Mouse (Mus musculus) limb, embryonic 11.5 days (tissue): ENCODE results near the gene Qrich2. TPM values are rescaled to one million over a fixed set of nuclear protein-coding genes. Genes with fewer than 3 reads are reported as not detected.
"Not testable (repeated sequence)": the region's sequence is repeated elsewhere in the genome, so short reads cannot be mapped to it uniquely, and the experiment has no call there.

Source experiments
- ATAC-seq: fragments of 200-750 bp; cut with Nextera tagmentation; 2 replicates; pipeline ENCODE4 v1.8.0; 2017; ENCODE audit warnings: low read depth; ENCODE audit not compliant: insufficient number of reproducible peaks, low FRiP score, low TSS enrichment
- DNase-seq: peaks from one replicate; pipeline ENCODE4 v3.0.0-alpha.2; 2015; ENCODE audit warnings: low spot score
- H3K27ac ChIP-seq: fragments of 300-500 bp; sonication (generic); replicated peaks from 2 replicates; pipeline ENCODE4 v1.5.1; 2014; ENCODE audit warnings: low read depth, mild to moderate bottlenecking, low read length
- H3K27me3 ChIP-seq: fragments of 300-500 bp; sonication (generic); 2 replicates; pipeline ENCODE4 v1.6.1; 2014; ENCODE audit warnings: mild to moderate bottlenecking, low read length, mixed read lengths; ENCODE audit not compliant: control insufficient read depth, insufficient read depth
- H3K36me3 ChIP-seq: fragments of 300-500 bp; sonication (generic); 2 replicates; pipeline ENCODE4 v1.6.1; 2014; ENCODE audit warnings: mild to moderate bottlenecking, low read length, moderate library complexity, mixed read lengths; ENCODE audit not compliant: control insufficient read depth, insufficient read depth
- H3K4me1 ChIP-seq: fragments of 300-500 bp; sonication (generic); 2 replicates; pipeline ENCODE4 v1.6.1; 2014; ENCODE audit warnings: low read length, mixed read lengths; ENCODE audit not compliant: control insufficient read depth, insufficient read depth
- H3K4me2 ChIP-seq: fragments of 300-500 bp; sonication (generic); 2 replicates; pipeline ENCODE4 v1.6.1; 2014; ENCODE audit warnings: low read depth, mild to moderate bottlenecking, moderate library complexity; ENCODE audit not compliant: severe bottlenecking
- H3K4me3 ChIP-seq: fragments of 300-500 bp; sonication (generic); 2 replicates; pipeline ENCODE4 v1.5.1; 2014; ENCODE audit warnings: low read depth, low read length
- H3K9ac ChIP-seq: fragments of 300-500 bp; sonication (generic); 2 replicates; pipeline ENCODE4 v1.6.1; 2014; ENCODE audit warnings: mild to moderate bottlenecking, low read length
- H3K9me3 ChIP-seq: fragments of 300-500 bp; sonication (generic); 2 replicates; pipeline ENCODE4 v1.6.1; 2016; ENCODE audit warnings: low read length; ENCODE audit not compliant: control insufficient read depth
- WGBS: fragments of 180-500 bp; shearing (Covaris S2); extraction: QIAGEN DNeasy Blood & Tissue Kit; methylation state at CpG from one replicate; pipeline ENCODE4 v1.1.7; 2014; 5-methylcytosine and 5-hydroxymethylcytosine counted together
- polyA plus RNA-seq: library from polyadenylated mRNA; unstranded; fragments of >200 nt; fragmentation: Nextera tagmentation; extraction: Ambion mirVana; gene quantifications from 2 replicates; pipeline ENCODE4 v1.2.1, GENCODE M21; 2014

Qrich2 gene
- polyA plus RNA-seq, 1 experiment from 2014 or later, result 0.37 TPM

DNA sequence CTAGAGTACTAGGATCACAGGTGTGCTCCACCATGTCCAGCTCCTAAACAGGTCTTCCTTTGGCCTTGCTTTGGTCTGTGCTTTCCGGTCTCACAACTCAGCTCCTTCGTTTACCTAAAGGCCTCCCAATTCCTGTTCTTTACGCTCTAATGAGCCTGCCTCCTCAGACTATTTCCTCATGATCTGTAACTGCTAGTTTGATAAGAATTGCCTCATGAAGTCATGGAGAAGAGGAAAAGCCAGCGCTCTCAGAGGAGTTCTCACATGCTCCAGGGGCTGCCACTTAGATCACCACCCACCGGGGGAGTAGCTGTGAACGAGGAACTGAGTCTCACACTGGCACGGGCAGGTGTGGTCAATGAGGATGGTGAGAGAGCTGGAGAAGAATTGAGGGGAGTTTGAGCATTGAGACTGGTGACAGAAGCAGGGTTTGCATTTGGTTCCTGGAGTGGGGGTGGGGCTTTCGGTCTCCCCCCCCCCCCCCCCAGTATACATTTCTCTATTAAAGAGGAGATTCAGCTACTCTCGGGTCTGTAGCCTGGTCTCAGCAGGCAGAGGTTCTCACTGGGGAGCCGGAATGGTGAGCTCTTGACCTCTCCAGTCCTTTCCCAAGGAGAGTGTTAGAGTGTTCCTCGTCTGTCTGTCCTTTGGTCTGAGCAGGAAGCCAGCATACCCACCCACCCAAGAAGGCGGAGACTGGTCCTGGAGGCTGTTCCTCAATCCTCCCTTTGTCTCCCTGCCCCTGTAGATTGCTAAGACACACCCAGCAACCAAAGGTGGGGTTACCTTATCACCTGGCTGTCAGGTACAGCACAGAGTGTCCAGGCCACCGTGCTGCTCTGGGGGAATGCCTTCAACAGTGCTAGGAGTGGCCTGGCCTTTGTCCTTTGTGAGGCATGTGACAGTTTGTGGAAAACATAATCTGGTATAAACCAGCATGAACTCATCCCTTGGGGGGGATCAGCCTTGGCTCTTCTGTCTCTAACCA is 36.9 kb downstream of the Qrich2 start:
- no peak for DNase-seq
- H3K27ac ChIP-seq, result no peak overlapping the region
- WGBS, result 51% methylated on average over 13 of the region's 13 CpGs

DNA sequence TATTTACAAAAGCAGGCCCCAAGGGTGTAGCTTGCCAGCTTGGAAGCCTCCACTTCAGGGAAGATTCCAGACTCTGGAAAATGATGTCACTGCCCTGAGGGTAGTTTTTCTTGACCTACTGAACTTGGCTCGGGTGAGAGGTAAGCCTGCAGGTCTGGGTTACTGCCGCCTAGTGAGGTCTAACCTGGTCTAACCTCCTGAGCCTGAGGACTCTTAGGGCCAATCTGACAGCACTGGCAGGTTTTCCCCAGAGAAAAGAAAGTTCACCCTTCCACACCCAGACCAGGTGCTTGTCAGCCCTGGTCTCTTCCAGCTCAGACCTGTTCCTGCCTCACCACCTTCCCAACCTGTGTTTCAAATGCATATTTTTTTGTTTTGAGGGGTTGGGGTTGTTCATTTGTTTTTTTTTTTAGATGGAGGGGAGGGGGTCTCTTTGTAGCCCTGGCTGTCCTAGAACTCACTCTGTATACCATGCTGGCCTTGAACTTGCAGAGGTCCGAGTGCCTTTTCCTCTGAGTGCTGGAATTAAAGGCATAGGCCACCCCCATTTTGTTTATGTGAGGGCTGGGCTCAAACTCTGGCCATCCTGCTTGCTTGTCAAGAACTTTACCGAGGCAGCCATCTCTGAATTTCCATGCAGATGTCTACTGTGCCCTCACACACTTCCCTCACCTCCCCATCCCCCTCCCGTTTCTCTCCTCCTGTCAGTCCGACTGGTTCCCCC is 39.0 kb downstream of the Qrich2 start:
- H3K27me3 ChIP-seq, result no peaks in the 10 kb centered on the region
- H3K9ac ChIP-seq, result no peak overlapping the region
- no peaks in the 10 kb centered on the region for H3K36me3 ChIP-seq
- no peaks in the 10 kb centered on the region for H3K4me1 ChIP-seq
- no peak for ATAC-seq
- H3K27ac ChIP-seq, result no peak overlapping the region
- H3K4me3 ChIP-seq, result no peak overlapping the region
- DNase-seq, result no peak
- 71% methylated on average over 6 of the region's 6 CpGs for WGBS
- H3K9me3 ChIP-seq, result no peaks in the 10 kb centered on the region
- H3K4me2 ChIP-seq, result no peak overlapping the region

More for the DNA sequence above, 36.9 kb downstream of the Qrich2 start:
- no peak overlapping the region for H3K4me2 ChIP-seq
- 0 out of 2 replicates have a peak, but pooled peaks cover 2% of the 10 kb centered on the region for H3K4me1 ChIP-seq
- no peak overlapping the region for H3K9ac ChIP-seq
- no peaks in the 10 kb centered on the region for H3K36me3 ChIP-seq
- H3K4me3 ChIP-seq, result no peak overlapping the region
- no peak for ATAC-seq
- H3K27me3 ChIP-seq, result no peaks in the 10 kb centered on the region
- H3K9me3 ChIP-seq, result no peaks in the 10 kb centered on the region

DNA sequence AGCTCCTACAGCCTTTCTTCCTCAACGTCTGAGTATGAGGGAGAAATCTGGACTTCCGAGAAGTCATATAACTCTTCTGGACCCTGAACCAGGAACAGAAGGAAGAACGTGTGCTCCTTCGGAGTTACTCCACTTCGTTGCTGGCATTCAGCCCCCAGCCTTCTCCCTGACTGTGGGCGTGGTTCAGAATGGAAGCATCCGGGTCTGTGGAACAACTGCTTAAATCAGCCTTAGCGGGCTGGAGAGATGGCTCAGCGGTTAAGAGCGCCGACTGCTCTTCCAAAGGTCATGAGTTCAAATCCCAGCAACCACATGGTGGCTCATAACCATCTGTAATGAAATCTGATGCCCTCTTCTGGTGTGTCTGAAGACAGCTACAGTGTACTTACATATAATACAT is 39.7 kb downstream of the Qrich2 start:
- DNase-seq, H3K9me3 ChIP-seq, ATAC-seq, H3K4me3 ChIP-seq, H3K9ac ChIP-seq, H3K4me2 ChIP-seq, H3K27me3 ChIP-seq, H3K27ac ChIP-seq, H3K4me1 ChIP-seq, H3K36me3 ChIP-seq: not testable (repeated sequence)
- 86% methylated on average over 11 of the region's 11 CpGs for WGBS

DNA sequence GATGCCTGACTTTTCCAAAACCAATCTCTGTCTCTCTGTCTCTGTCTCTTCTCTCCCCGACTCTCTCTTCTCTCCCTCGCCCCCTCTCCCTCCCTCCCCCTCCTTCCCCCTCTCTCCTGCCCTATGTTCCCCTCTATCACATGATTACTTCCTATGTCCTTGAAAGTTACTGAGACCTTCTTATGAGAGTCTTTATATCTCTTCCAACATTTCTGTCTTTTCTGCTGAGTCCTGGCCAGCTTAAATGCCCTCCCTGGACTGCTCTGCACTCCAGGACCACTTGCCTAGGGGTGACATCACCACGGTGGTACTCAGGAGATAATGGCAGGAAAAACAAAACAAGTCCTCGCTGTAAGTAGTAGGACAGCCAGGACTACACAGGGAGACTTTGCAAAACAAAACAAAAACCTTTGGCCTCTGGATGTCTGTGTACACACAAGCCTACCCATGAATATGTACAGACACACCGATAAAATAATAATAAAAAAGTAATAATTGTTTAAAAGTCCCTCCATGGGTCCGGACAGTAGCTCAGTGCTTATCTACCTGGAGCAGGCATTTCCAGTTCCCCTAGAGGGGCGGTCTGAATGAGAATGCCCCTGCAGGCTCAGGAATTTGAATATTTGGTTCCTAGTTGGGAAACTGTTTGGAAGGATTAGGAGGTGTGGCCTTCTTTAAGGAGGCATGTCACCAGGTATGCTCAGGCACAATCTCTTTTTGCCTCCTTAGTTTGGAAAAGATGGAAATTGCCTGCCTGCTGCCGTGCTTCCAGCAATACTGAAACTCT is 41.2 kb downstream of the Qrich2 start:
- H3K4me2 ChIP-seq, result no peak overlapping the region
- no peaks in the 10 kb centered on the region for H3K27me3 ChIP-seq
- DNase-seq, result no peak
- H3K9ac ChIP-seq, result no peak overlapping the region
- H3K36me3 ChIP-seq, result no peaks in the 10 kb centered on the region
- H3K9me3 ChIP-seq, result no peaks in the 10 kb centered on the region
- WGBS, result 63% methylated on average over 8 of the region's 8 CpGs
- H3K27ac ChIP-seq, result no peak overlapping the region
- no peak overlapping the region for H3K4me3 ChIP-seq
- no peaks in the 10 kb centered on the region for H3K4me1 ChIP-seq
- ATAC-seq, result no peak

DNA sequence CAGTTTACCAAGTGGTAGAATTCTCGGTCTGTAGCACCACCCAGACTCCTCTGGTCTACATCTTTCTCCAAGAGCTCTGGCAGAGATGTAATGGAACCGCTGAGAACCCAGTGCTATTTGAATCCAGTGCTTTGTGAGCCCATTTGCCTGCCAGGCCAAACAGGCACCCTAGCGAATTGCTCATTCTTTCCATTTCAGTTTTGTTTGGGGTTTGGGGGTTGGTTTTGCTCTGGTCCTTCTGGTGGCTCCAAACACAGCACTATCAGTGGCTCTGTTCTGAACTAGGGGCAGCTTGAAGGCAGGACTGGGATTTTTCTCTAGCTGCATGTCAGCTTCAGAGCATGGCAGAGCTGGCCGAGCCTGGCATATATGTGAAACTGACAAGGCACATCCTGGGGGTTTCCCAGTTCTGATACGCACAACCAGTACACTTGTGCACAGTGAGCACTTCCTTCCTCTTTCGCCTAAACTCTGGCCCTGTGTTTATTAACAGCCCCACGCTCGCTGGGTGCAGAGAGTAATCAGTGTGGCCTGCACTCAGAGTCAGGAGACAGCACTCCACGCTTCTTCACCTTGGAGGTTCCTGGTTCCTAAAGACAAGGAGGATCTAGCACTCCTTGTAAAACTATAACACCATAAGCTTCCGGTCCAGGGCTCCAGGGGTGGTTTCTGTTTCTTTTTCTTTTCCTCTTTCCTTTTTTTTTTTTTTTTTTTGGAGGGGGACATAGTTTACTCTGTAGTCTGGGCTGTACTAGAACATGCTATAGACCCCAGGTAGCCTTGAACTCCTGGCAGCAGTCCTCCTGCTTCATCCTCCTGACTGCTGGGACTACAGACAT is 42.0 kb downstream of the Qrich2 start:
- no peaks in the 10 kb centered on the region for H3K4me1 ChIP-seq
- no peak for ATAC-seq
- 80% methylated on average over 10 of the region's 10 CpGs for WGBS
- no peaks in the 10 kb centered on the region for H3K9me3 ChIP-seq
- H3K9ac ChIP-seq, result no peak overlapping the region
- DNase-seq, result no peak
- no peak overlapping the region for H3K4me3 ChIP-seq
- H3K4me2 ChIP-seq, result no peak overlapping the region
- no peak overlapping the region for H3K27ac ChIP-seq
- H3K27me3 ChIP-seq, result no peaks in the 10 kb centered on the region
- no peaks in the 10 kb centered on the region for H3K36me3 ChIP-seq

DNA sequence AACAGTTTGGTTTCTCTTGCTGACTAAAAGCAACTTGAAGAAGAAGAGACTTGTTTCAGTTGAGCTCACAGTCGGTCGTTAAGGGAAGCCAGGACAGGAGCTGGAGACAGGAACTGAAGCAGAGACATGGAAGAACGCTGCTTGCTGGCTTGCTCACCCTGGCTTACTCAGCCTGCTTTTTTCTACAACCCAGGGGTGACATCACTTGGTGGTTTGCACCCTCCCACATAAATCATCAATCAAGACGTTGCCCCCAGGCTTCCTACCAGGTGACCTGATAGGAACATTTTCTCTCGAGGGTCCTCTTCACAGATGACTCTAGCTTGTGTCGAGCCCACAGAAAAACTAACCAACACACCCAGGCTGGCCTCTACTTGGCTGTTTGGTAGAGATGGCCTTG is 42.8 kb downstream of the Qrich2 start:
- H3K9ac ChIP-seq, result no peak overlapping the region
- ATAC-seq (no peak), DNase-seq (no peak)
- H3K36me3 ChIP-seq, result no peaks in the 10 kb centered on the region
- no peaks in the 10 kb centered on the region for H3K27me3 ChIP-seq
- H3K9me3 ChIP-seq, result no peaks in the 10 kb centered on the region
- no peak overlapping the region for H3K4me3 ChIP-seq
- H3K4me1 ChIP-seq, result peaks cover under 1% of the 10 kb centered on the region; the same call in 1 of the 2 replicates
- 85% methylated on average over 6 of the region's 6 CpGs for WGBS
- H3K27ac ChIP-seq, result no peak overlapping the region
- H3K4me2 ChIP-seq, result no peak overlapping the region

DNA sequence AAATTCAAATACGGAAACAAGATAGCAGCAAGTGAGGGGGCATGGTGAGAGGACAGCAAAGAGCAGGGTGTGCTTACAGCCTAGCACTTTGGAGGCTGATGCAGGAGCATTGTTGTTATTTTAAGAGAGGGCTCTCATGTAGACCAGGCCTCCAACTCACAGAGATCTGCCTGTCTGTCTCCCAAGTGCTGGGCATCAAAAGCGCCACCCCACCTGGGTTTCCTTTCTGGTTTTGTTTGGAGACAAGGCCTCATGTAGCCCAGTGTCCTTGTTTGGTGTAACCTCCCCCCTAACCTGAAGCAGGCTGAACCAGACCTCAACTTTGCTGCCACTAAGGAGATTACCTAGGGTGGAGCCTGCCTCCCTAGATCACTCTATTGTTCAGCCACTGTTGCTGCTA is 43.5 kb downstream of the Qrich2 start:
- H3K9me3 ChIP-seq, result no peaks in the 10 kb centered on the region
- no peak overlapping the region for H3K27ac ChIP-seq
- H3K4me2 ChIP-seq, result no peak overlapping the region
- H3K4me3 ChIP-seq, result no peak overlapping the region
- WGBS, result 87% methylated on average over 2 of the region's 2 CpGs
- no peaks in the 10 kb centered on the region for H3K36me3 ChIP-seq
- H3K9ac ChIP-seq, result no peak overlapping the region
- H3K27me3 ChIP-seq, result no peaks in the 10 kb centered on the region
- H3K4me1 ChIP-seq, result peaks cover 3% of the 10 kb centered on the region; the same call in 1 of the 2 replicates
- ATAC-seq, result no peak
- DNase-seq, result no peak
